Mouse (Mus musculus) midbrain, embryonic 11.5 days (tissue): Measurements from ENCODE around the gene Kank1. TPM values are rescaled to one million over a fixed set of nuclear protein-coding genes. Genes with fewer than 3 reads are reported as not detected.

Experiments
- ATAC-seq: fragments of 200-750 bp; cut with Nextera tagmentation; 2 replicates; pipeline ENCODE4 v1.8.0; 2017; ENCODE audit warnings: moderate TSS enrichment, moderate library complexity; ENCODE audit not compliant: low FRiP score
- DNase-seq: peaks from one replicate; pipeline ENCODE4 v3.0.0; 2015; ENCODE audit warnings: low spot score; ENCODE audit errors: missing footprints
- H3K27ac ChIP-seq: fragments of 300-500 bp; sonication (generic); 2 replicates; pipeline ENCODE4 v1.5.1; 2014; ENCODE audit warnings: low read depth, low read length
- H3K27me3 ChIP-seq: fragments of 300-500 bp; sonication (generic); 2 replicates; pipeline ENCODE4 v1.6.1; 2014; ENCODE audit warnings: mild to moderate bottlenecking, low read length, moderate library complexity, mixed read lengths; ENCODE audit not compliant: control insufficient read depth, insufficient read depth
- H3K36me3 ChIP-seq: fragments of 300-500 bp; sonication (generic); 2 replicates; pipeline ENCODE4 v1.6.1; 2014; ENCODE audit warnings: mild to moderate bottlenecking, low read length, moderate library complexity, mixed read lengths; ENCODE audit not compliant: control insufficient read depth, insufficient read depth
- H3K4me1 ChIP-seq: fragments of 300-500 bp; sonication (generic); 2 replicates; pipeline ENCODE4 v1.6.1; 2014; ENCODE audit warnings: low read length; ENCODE audit not compliant: control insufficient read depth, insufficient read depth
- H3K4me2 ChIP-seq: fragments of 300-500 bp; sonication (generic); 2 replicates; pipeline ENCODE4 v1.6.1; 2014; ENCODE audit warnings: mild to moderate bottlenecking, moderate library complexity
- H3K4me3 ChIP-seq: fragments of 300-500 bp; sonication (generic); 2 replicates; pipeline ENCODE4 v1.5.1; 2014; ENCODE audit warnings: low read depth, low read length
- H3K9ac ChIP-seq: fragments of 300-500 bp; sonication (generic); 2 replicates; pipeline ENCODE4 v1.6.1; 2014; ENCODE audit warnings: low read length
- H3K9me3 ChIP-seq: fragments of 300-500 bp; sonication (generic); 2 replicates; pipeline ENCODE4 v1.6.1; 2016; ENCODE audit warnings: low read length; ENCODE audit not compliant: control insufficient read depth
- WGBS: fragments of 180-500 bp; shearing (Covaris S2); extraction: QIAGEN DNeasy Blood & Tissue Kit; methylation state at CpG from one replicate; pipeline ENCODE4 v1.1.7; 2014; 5-methylcytosine and 5-hydroxymethylcytosine counted together
- polyA plus RNA-seq: library from polyadenylated mRNA; unstranded; fragments of >200 nt; fragmentation: Nextera tagmentation; extraction: Ambion mirVana; gene quantifications from 2 replicates; pipeline ENCODE4 v1.2.1, GENCODE M21; 2014

Kank1 gene
- polyA plus RNA-seq, 1 experiment from 2014 or later, result 13.3 TPM

- Histone ChIP-seq H3K27me3 (no peaks in the 10 kb centered on the region), H3K4me1 (peaks cover 2% of the 10 kb centered on the region; the same call in 1 of the 2 replicates), H3K4me3 (no peak overlapping the region), H3K9ac (no peak overlapping the region), H3K4me2 (no peak overlapping the region), H3K36me3 (no peaks in the 10 kb centered on the region), H3K9me3 (no peaks in the 10 kb centered on the region), H3K27ac (no peak overlapping the region)
- no peak for ATAC-seq
- DNase-seq, result no peak
- 77% methylated on average over 14 of the region's 14 CpGs for WGBS
Observed at GRCm38 (mm10) chr19:25315458-25315889, 78.7 kb downstream of the Kank1 start.

- ATAC-seq, result no peak
- no peaks in the 10 kb centered on the region for H3K27me3 ChIP-seq
- no peak overlapping the region for H3K9ac ChIP-seq
- DNase-seq, result no peak
- H3K27ac ChIP-seq, result no peak overlapping the region
- no peaks in the 10 kb centered on the region for H3K9me3 ChIP-seq
- no peak overlapping the region for H3K4me2 ChIP-seq
- H3K36me3 ChIP-seq, result no peaks in the 10 kb centered on the region
- H3K4me1 ChIP-seq, result peaks cover 2% of the 10 kb centered on the region; the same call in 1 of the 2 replicates
- H3K4me3 ChIP-seq, result no peak overlapping the region
- 86% methylated on average over 5 of the region's 5 CpGs for WGBS
Observed at GRCm38 (mm10) chr19:25315993-25316392, 79.2 kb downstream of the Kank1 start.

GRCm38 (mm10) chr19:25324265-25324664, 87.5 kb downstream of the Kank1 start:
- H3K9ac ChIP-seq, result no peak overlapping the region
- H3K27me3 ChIP-seq, result no peaks in the 10 kb centered on the region
- no peak overlapping the region for H3K4me2 ChIP-seq
- H3K4me1 ChIP-seq, result no peaks in the 10 kb centered on the region
- ATAC-seq, result no peak
- DNase-seq, result no peak
- no peak overlapping the region for H3K27ac ChIP-seq
- no peak overlapping the region for H3K4me3 ChIP-seq
- 81% methylated on average over 7 of the region's 7 CpGs for WGBS
- no peaks in the 10 kb centered on the region for H3K9me3 ChIP-seq
- no peaks in the 10 kb centered on the region for H3K36me3 ChIP-seq

- H3K9ac ChIP-seq, result no peak overlapping the region
- no peaks in the 10 kb centered on the region for H3K9me3 ChIP-seq
- H3K4me2 ChIP-seq, result no peak overlapping the region
- no peak overlapping the region for H3K27ac ChIP-seq
- ATAC-seq, result no peak
- DNase-seq, result no peak
- H3K36me3 ChIP-seq, result no peaks in the 10 kb centered on the region
- H3K4me1 ChIP-seq, result no peaks in the 10 kb centered on the region
- 86% methylated on average over 9 of the region's 9 CpGs for WGBS
- no peak overlapping the region for H3K4me3 ChIP-seq
- no peaks in the 10 kb centered on the region for H3K27me3 ChIP-seq
Observed at GRCm38 (mm10) chr19:25325113-25326001, 88.6 kb downstream of the Kank1 start.

GRCm38 (mm10) chr19:25326002-25326300, 89.2 kb downstream of the Kank1 start:
- 84% methylated on average over 4 of the region's 4 CpGs for WGBS
- no peaks in the 10 kb centered on the region for H3K27me3 ChIP-seq
- H3K4me1 ChIP-seq, result no peaks in the 10 kb centered on the region

GRCm38 (mm10) chr19:25327633-25328032, 90.9 kb downstream of the Kank1 start:
- Histone ChIP-seq H3K9me3 (peaks cover 4% of the 10 kb centered on the region; the same call in 1 of the 2 replicates), H3K36me3 (no peaks in the 10 kb centered on the region), H3K9ac (no peak overlapping the region), H3K4me1 (no peaks in the 10 kb centered on the region), H3K4me2 (no peak overlapping the region), H3K27ac (no peak overlapping the region), H3K4me3 (no peak overlapping the region), H3K27me3 (no peaks in the 10 kb centered on the region)
- no peak for ATAC-seq
- 72% methylated on average over 6 of the region's 6 CpGs for WGBS
- no peak for DNase-seq

More at GRCm38 (mm10) chr19:25326002-25326300, 89.2 kb downstream of the Kank1 start:
- Histone ChIP-seq H3K36me3 (no peaks in the 10 kb centered on the region), H3K27ac (no peak overlapping the region), H3K9ac (no peak overlapping the region), H3K4me3 (no peak overlapping the region), H3K9me3 (peaks cover under 1% of the 10 kb centered on the region; the same call in 1 of the 2 replicates), H3K4me2 (no peak overlapping the region)
- DNase-seq (no peak), ATAC-seq (no peak)

GRCm38 (mm10) chr19:25334360-25334759, 97.6 kb downstream of the Kank1 start:
- Histone ChIP-seq H3K27ac (no peak overlapping the region), H3K4me3 (no peak overlapping the region), H3K9ac (no peak overlapping the region), H3K4me1 (peaks cover 3% of the 10 kb centered on the region; the same call in 1 of the 2 replicates), H3K9me3 (peaks cover 4% of the 10 kb centered on the region; the same call in 1 of the 2 replicates), H3K4me2 (no peak overlapping the region), H3K36me3 (no peaks in the 10 kb centered on the region), H3K27me3 (no peaks in the 10 kb centered on the region)
- WGBS, result 65% methylated on average over 3 of the region's 3 CpGs
- ATAC-seq, result no peak
- peak; percentile 96 for DNase-seq

- no peaks in the 10 kb centered on the region for H3K27me3 ChIP-seq
Observed at GRCm38 (mm10) chr19:25336731-25337130, 100.0 kb downstream of the Kank1 start.

More at GRCm38 (mm10) chr19:25336731-25337130, 100.0 kb downstream of the Kank1 start:
- ATAC-seq (no peak), DNase-seq (no peak)
- Histone ChIP-seq H3K4me1 (peaks cover 9% of the 10 kb centered on the region; the same call in 1 of the 2 replicates), H3K9ac (no peak overlapping the region), H3K36me3 (no peaks in the 10 kb centered on the region), H3K4me2 (no peak overlapping the region), H3K27ac (no peak overlapping the region), H3K4me3 (no peak overlapping the region), H3K9me3 (no peaks in the 10 kb centered on the region)
- 87% methylated on average over 8 of the region's 8 CpGs for WGBS
